Comparison of ENCODE assay signal across 8 mouse cellular contexts in genomic region chr9:78615401-78616021, GRCm38 (mm10). TPM values are rescaled to one million over a fixed set of nuclear protein-coding genes. Genes with fewer than 3 reads are reported as not detected.
DNase-seq lines count a peak whose midpoint lies in the region; ATAC-seq and TF ChIP-seq lines count a peak whose summit lies in the region.

Gene Cd109 (plus strand): TSS chr9:78615546.

- intact Hi-C loops in gastrocnemius, postnatal 14 days (cut with DNase I; ENCODE audit: low total_unique reads): no loop called here

- H3K27ac ChIP-seq in layer of hippocampus, adult 2 months: no peak within 1 kb of the TSS
- H3K27ac ChIP-seq in hindbrain, embryonic 16.5 days (ENCODE audit: low read depth, low read length): no peak within 1 kb of the TSS
- no peak within 1 kb of the TSS for H3K27ac ChIP-seq in liver, embryonic 16.5 days (ENCODE audit: low read length)
- H3K27ac ChIP-seq in neural tube, embryonic 11.5 days (ENCODE audit: low read depth, low read length): no peak within 1 kb of the TSS

- no peaks in the 10 kb centered on the region for H3K27me3 ChIP-seq in hindbrain, embryonic 16.5 days (replicated peaks; ENCODE audit: control insufficient read depth, insufficient read depth, low read length)
- H3K27me3 ChIP-seq in liver, embryonic 16.5 days (ENCODE audit: control insufficient read depth, insufficient read depth, low read depth, low read length): peaks cover 31% of the 10 kb centered on the region
- no peaks in the 10 kb centered on the region for H3K27me3 ChIP-seq in neural tube, embryonic 11.5 days (ENCODE audit: control insufficient read depth, insufficient read depth, low read length)

- no peak for TF ChIP-seq CTCF in layer of hippocampus, adult 2 months (conservative IDR thresholded peaks at IDR 0.05)
- no peak for TF ChIP-seq CTCF in brain, embryonic 14.5 days (IDR thresholded peaks at IDR 0.05; ENCODE audit: borderline replicate concordance, extremely low read depth, insufficient read depth, insufficient read length)

- peak within 1 kb of the TSS; percentile 66 for H3K9ac ChIP-seq in hindbrain, embryonic 16.5 days (ENCODE audit: low read depth, low read length)
- no peak within 1 kb of the TSS for H3K9ac ChIP-seq in liver, embryonic 16.5 days (ENCODE audit: low read depth, low read length)
- H3K9ac ChIP-seq in neural tube, embryonic 11.5 days (ENCODE audit: low read length): peak within 1 kb of the TSS; percentile 76

- 0 out of 2 replicates have a peak, but pooled peaks have one; percentile 14 for TF ChIP-seq POLR2A in brain, embryonic 14.5 days (IDR thresholded peaks at IDR 0.05; ENCODE audit: borderline replicate concordance, extremely low read depth, insufficient read depth, insufficient read length, poor library complexity, severe bottlenecking)

- no peaks in the 10 kb centered on the region for H3K9me3 ChIP-seq in hindbrain, embryonic 16.5 days (ENCODE audit: control insufficient read depth, low read length)
- H3K9me3 ChIP-seq in liver, embryonic 16.5 days (replicated peaks; ENCODE audit: control insufficient read depth, low read length): no peaks in the 10 kb centered on the region
- no peaks in the 10 kb centered on the region for H3K9me3 ChIP-seq in neural tube, embryonic 11.5 days (ENCODE audit: control insufficient read depth, low read length)

- peak within 1 kb of the TSS; percentile 90 for H3K4me2 ChIP-seq in hindbrain, embryonic 16.5 days (ENCODE audit: low read length)
- peak within 1 kb of the TSS; percentile 49 for H3K4me2 ChIP-seq in liver, embryonic 16.5 days (ENCODE audit: low read depth, low read length)
- peak within 1 kb of the TSS; percentile 98 for H3K4me2 ChIP-seq in neural tube, embryonic 11.5 days (ENCODE audit: low read depth)

- H3K4me3 ChIP-seq in layer of hippocampus, adult 2 months: peak within 1 kb of the TSS; percentile 64
- peak within 1 kb of the TSS; percentile 60 for H3K4me3 ChIP-seq in hindbrain, embryonic 16.5 days (ENCODE audit: low read length)
- peak within 1 kb of the TSS; percentile 36 for H3K4me3 ChIP-seq in liver, embryonic 16.5 days (ENCODE audit: low read depth, low read length)
- peak within 1 kb of the TSS; percentile 57 for H3K4me3 ChIP-seq in neural tube, embryonic 11.5 days (ENCODE audit: low read depth, low read length)

- no peak for DNase-seq in layer of hippocampus, adult 2 months (ENCODE audit: low spot score in 2 of 2)
- DNase-seq in layer of hippocampus, adult 9-11 months: no peak
- peak; percentile 68 for DNase-seq in brain, embryonic 14.5 days (ENCODE audit: low read depth)
- peak; percentile 36 for DNase-seq in gastrocnemius, postnatal 14 days
- DNase-seq in neural tube, embryonic 11.5 days (ENCODE audit: low spot score): peak; percentile 75

- peaks cover 6% of the 10 kb centered on the region for H3K4me1 ChIP-seq in hindbrain, embryonic 16.5 days (ENCODE audit: control insufficient read depth, insufficient read depth, low read depth, low read length)
- H3K4me1 ChIP-seq in liver, embryonic 16.5 days (ENCODE audit: control insufficient read depth, low read depth, low read length): no peaks in the 10 kb centered on the region
- H3K4me1 ChIP-seq in neural tube, embryonic 11.5 days (ENCODE audit: control insufficient read depth, insufficient read depth, low read length): no peaks in the 10 kb centered on the region

- no peaks in the 10 kb centered on the region for H3K36me3 ChIP-seq in hindbrain, embryonic 16.5 days (ENCODE audit: control insufficient read depth, insufficient read depth, low read length)
- H3K36me3 ChIP-seq in liver, embryonic 16.5 days (ENCODE audit: control insufficient read depth, insufficient read depth): no peaks in the 10 kb centered on the region
- H3K36me3 ChIP-seq in neural tube, embryonic 11.5 days (ENCODE audit: control insufficient read depth, insufficient read depth, low read length): no peaks in the 10 kb centered on the region

- peak; percentile 79 for ATAC-seq in hindbrain, embryonic 16.5 days
- ATAC-seq in liver, embryonic 16.5 days (ENCODE audit: low read depth): no peak
- peak; percentile 84 for ATAC-seq in neural tube, embryonic 11.5 days (ENCODE audit: insufficient read depth, low FRiP score, low TSS enrichment)
- no peak for ATAC-seq in erythroid progenitor cell, adult 5-6 weeks (replicated peaks; ENCODE audit: low FRiP score, poor library complexity, severe bottlenecking)

- WGBS in hindbrain, embryonic 16.5 days: under 1% methylated on average over 43 of the region's 43 CpGs
- WGBS in liver, embryonic 16.5 days (ENCODE audit: insufficient replicate concordance): under 1% methylated on average over 43 of the region's 43 CpGs
- WGBS in neural tube, embryonic 11.5 days: under 1% methylated on average over 43 of the region's 43 CpGs

RNA-seq across cellular contexts. Expression of gene Cd109, which starts in this region (rescaled TPM):
- total RNA-seq in layer of hippocampus, adult 2 months (2021): 1 to 10 TPM; 3.1 to 3.5 TPM
- polyA plus RNA-seq in brain, embryonic 14.5 days (2012; rRNA removed): 1.3 and 2.0 TPM in 2 replicates
- 1 to 10 TPM; 5.7 to 6.1 TPM for total RNA-seq in gastrocnemius, postnatal 14 days (2021)
- polyA plus RNA-seq in hindbrain, embryonic 16.5 days (2015; fragmentation: Nextera tagmentation; extraction: Ambion mirVana): 0.95 and 2.0 TPM in 2 replicates
- 0.07 and 0.15 TPM in 2 replicates for polyA plus RNA-seq in liver, embryonic 16.5 days (2015; fragmentation: Nextera tagmentation; extraction: Ambion mirVana)
- polyA plus RNA-seq in neural tube, embryonic 11.5 days (2014; fragmentation: Nextera tagmentation; extraction: Ambion mirVana): 3.8 and 5.0 TPM in 2 replicates
- not detected in 2 replicates for total RNA-seq in erythroid progenitor cell, adult 5-6 weeks (2015; ENCODE audit: low replicate concordance)
- total RNA-seq in erythroid progenitor cell, adult 5-6 weeks (2017; ENCODE audit: low replicate concordance): not detected in 2 replicates

Comparison
In these comparisons a context has a peak if more than half of its experiments do, and no peak if none do; other contexts are left out.
1. RNA of gene Cd109 (total RNA-seq): 5.7 to 6.1 TPM in gastrocnemius, postnatal 14 days and 3.1 to 3.5 TPM in layer of hippocampus, adult 2 months; not detected in erythroid progenitor cell, adult 5-6 weeks; every median in the first group is over 4 times any median in the second.
2. DNase-seq: peak in brain, embryonic 14.5 days (single experiment), gastrocnemius, postnatal 14 days (single experiment) and neural tube, embryonic 11.5 days (single experiment); none in layer of hippocampus, adult 2 months (0 of 2) and layer of hippocampus, adult 9-11 months (single experiment).
3. ATAC-seq: peak in hindbrain, embryonic 16.5 days (single experiment) and neural tube, embryonic 11.5 days (single experiment); none in liver, embryonic 16.5 days (single experiment) and erythroid progenitor cell, adult 5-6 weeks (single experiment).
4. Peak in every context shown above with its lines, with median percentiles within 50 percentile points of each other: H3K4me3 ChIP-seq and H3K4me2 ChIP-seq.